In the genomic region with DNA sequence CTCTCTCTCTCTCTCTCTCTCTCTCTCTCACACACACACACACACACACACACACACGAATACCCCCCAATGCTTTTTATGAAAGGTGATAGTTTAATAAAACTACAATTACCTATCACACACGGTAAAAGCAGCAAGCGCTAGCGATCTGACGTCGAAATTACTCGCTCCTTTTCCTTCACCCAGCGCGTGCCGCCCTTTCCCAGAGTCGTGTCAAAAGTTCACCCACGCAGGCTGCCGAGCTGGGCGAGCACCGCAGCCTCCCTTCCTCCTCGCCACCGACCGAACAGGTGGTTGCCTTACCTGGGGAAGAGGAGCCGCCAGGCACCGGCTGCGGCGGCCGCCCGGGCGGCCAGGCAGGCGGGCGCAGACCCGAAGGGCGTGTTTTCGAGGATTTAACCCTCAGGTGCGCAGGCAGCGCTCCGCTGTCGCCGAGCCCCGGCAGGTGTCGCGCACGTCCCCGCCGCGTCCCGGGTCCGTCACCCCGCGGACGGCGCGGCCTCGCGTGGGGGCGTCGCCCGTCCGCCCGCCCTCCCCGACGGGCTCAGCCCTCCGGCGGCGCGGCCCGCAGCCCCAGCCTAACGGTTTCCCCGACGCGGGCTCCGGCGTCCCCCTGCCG, we compare ENCODE assay signal across 8 mouse cellular contexts. TPM values are rescaled to one million over a fixed set of nuclear protein-coding genes. Genes with fewer than 3 reads are reported as not detected.
DNase-seq lines count a peak whose midpoint lies in the region; ATAC-seq and TF ChIP-seq lines count a peak whose summit lies in the region.

No protein-coding gene starts in this region.

- peak overlapping the region; percentile 60 for H3ac ChIP-seq in myocyte (ENCODE audit: control insufficient read depth, insufficient read length)

- TF ChIP-seq EP300 in CH12.LX (IDR thresholded peaks at IDR 0.05; ENCODE audit: low read length) = no peak

- intact Hi-C loops in heart, postnatal 36 days (cut with DNase I) = loop anchor here (2.0 to 5.0 kb wide), 2 partner anchors 42 to 106 kb away; no protein-coding TSS in a partner anchor

- peak overlapping the region; percentile 95 for H3K9ac ChIP-seq in heart, embryonic 11.5 days (ENCODE audit: low read depth, low read length)
- H3K9ac ChIP-seq in CH12.LX (ENCODE audit: insufficient read depth, low read depth) = peak overlapping the region; percentile 99
- peak overlapping the region; percentile 98 for H3K9ac ChIP-seq in hindbrain, embryonic 14.5 days
- peak overlapping the region; percentile 96 for H3K9ac ChIP-seq in liver, adult 2 months (ENCODE audit: low read depth, low read length)

- no peak for DNase-seq in heart, postnatal 36 days
- peak; percentile 27 for DNase-seq in CH12.LX (ENCODE audit: extremely low read depth)
- DNase-seq in c-Kit-positive CD71-positive TER-119-positive erythroid progenitor cells, embryonic 14.5 days (ENCODE audit: low spot score) = peak; percentile 24
- DNase-seq in hindbrain, embryonic 14.5 days (ENCODE audit: low spot score) = no peak
- peak; percentile 50 for DNase-seq in liver, adult 2 months (ENCODE audit: extremely low read depth, low read depth, low spot score)
- DNase-seq in thymus, postnatal 25 days = peak; percentile 81

- TF ChIP-seq RAD21 in CH12.LX (IDR thresholded peaks at IDR 0.05; ENCODE audit: low read depth, low read length) = peak; percentile 20

- in situ Hi-C loops in CH12.LX (cut with MboI; ENCODE audit: low pct_ligation_motif_present, low pct_unique_long_range_greater_than_20kb, low sequenced_read_pairs) = loop anchor here (5.0 to 10.0 kb wide), 2 partner anchors 96 to 163 kb away; no protein-coding TSS in a partner anchor

- dilution Hi-C loops in CH12.LX (cut with MboI; ENCODE audit: extremely low pct_ligation_motif_present, extremely low pct_unique_long_range_greater_than_20kb, low sequenced_read_pairs) = no loop called here

- under 1% methylated on average over 69 of the region's 70 CpGs for WGBS in heart, embryonic 11.5 days (ENCODE audit: insufficient replicate concordance)
- under 1% methylated on average over 54 of the region's 70 CpGs for WGBS in hindbrain, embryonic 14.5 days
- WGBS in liver, adult 2 months = under 1% methylated on average over 65 of the region's 70 CpGs

- H3K4me2 ChIP-seq in heart, embryonic 11.5 days = peak overlapping the region; percentile 81
- H3K4me2 ChIP-seq in CH12.LX (ENCODE audit: insufficient read depth, low read depth, poor library complexity, severe bottlenecking) (no peak overlapping the region), myocyte (ENCODE audit: low read depth) (peak overlapping the region; percentile 87)
- peak overlapping the region; percentile 72 for H3K4me2 ChIP-seq in hindbrain, embryonic 14.5 days (replicated peaks)

- TF ChIP-seq POLR2A in CH12.LX (IDR thresholded peaks at IDR 0.05; ENCODE audit: low read depth, low read length) (no peak), myocyte (IDR thresholded peaks at IDR 0.05; ENCODE audit: insufficient read length, low read depth) (peak; percentile 17)
- TF ChIP-seq POLR2A in liver, adult 2 months (IDR thresholded peaks at IDR 0.05; ENCODE audit: extremely low read depth, insufficient read depth, low read length) = no peak

- H3K79me2 ChIP-seq in CH12.LX (replicated peaks; ENCODE audit: control insufficient read depth, extremely low read depth, insufficient read depth, poor library complexity, severe bottlenecking) (peaks cover 31% of the 10 kb centered on the region), myocyte (ENCODE audit: control insufficient read depth, insufficient read depth) (peaks cover 50% of the 10 kb centered on the region)
- H3K79me2 ChIP-seq in liver, adult 2 months (ENCODE audit: control insufficient read depth, insufficient read depth, low read length) = peaks cover 10% of the 10 kb centered on the region; the same call in 1 of the 2 replicates

- ATAC-seq in heart, embryonic 11.5 days (replicated peaks; ENCODE audit: insufficient number of reproducible peaks, low FRiP score, low TSS enrichment) = peak; percentile 76
- peak; percentile 71; the same call in 1 of the 2 replicates for ATAC-seq in hindbrain, embryonic 14.5 days (ENCODE audit: low FRiP score)

- peak in 1 of 2 experiments; percentile 25; a peak in 1 of 4 replicates for TF ChIP-seq CTCF in CH12.LX (conservative IDR thresholded peaks at IDR 0.05 in 1 of 2, IDR thresholded peaks at IDR 0.05 in 1 of 2; ENCODE audit: low read depth in 2 of 2, low read length in 2 of 2)
- TF ChIP-seq CTCF in liver, adult 2 months (IDR thresholded peaks at IDR 0.05; ENCODE audit: low read depth, low read length) = peak; percentile 23; the same call in 1 of the 2 replicates

- no peaks in the 10 kb centered on the region for H3K9me3 ChIP-seq in heart, embryonic 11.5 days (replicated peaks; ENCODE audit: control insufficient read depth, low read length)
- H3K9me3 ChIP-seq in CH12.LX (replicated peaks; ENCODE audit: low read length) = no peaks in the 10 kb centered on the region
- no peaks in the 10 kb centered on the region for H3K9me3 ChIP-seq in hindbrain, embryonic 14.5 days (ENCODE audit: control insufficient read depth, low read length)

- H3K4me1 ChIP-seq in heart, embryonic 11.5 days (ENCODE audit: control insufficient read depth, insufficient read depth, low read length) = peaks cover 2% of the 10 kb centered on the region; the same call in 1 of the 2 replicates
- H3K4me1 ChIP-seq in CH12.LX (ENCODE audit: control insufficient read depth in 1 of 2, insufficient read depth in 2 of 2) = peaks cover 6 to 39% of the 10 kb centered on the region in 2 experiments; a peak in 3 of 4 replicates
- H3K4me1 ChIP-seq in hindbrain, embryonic 14.5 days (replicated peaks; ENCODE audit: control insufficient read depth, insufficient read depth, low read length) = peaks cover 12% of the 10 kb centered on the region
- peaks cover 4% of the 10 kb centered on the region; the same call in 1 of the 2 replicates for H3K4me1 ChIP-seq in liver, adult 2 months (ENCODE audit: control insufficient read depth, insufficient read depth, low read length)

- H3K4me3 ChIP-seq in heart, embryonic 11.5 days (ENCODE audit: low read depth, low read length) = peak overlapping the region; percentile 93
- H3K4me3 ChIP-seq in CH12.LX (replicated peaks in 1 of 3; ENCODE audit: low read depth in 2 of 3, low read length in 2 of 3, poor library complexity in 1 of 3) (peak overlapping the region; percentile 82 to 88 (median 85)), myocyte (peak overlapping the region; percentile 82)
- peak overlapping the region; percentile 94 for H3K4me3 ChIP-seq in hindbrain, embryonic 14.5 days (replicated peaks; ENCODE audit: low read length)
- peak overlapping the region; percentile 70 for H3K4me3 ChIP-seq in liver, adult 2 months (ENCODE audit: insufficient read depth, low read depth, low read length)

- no peaks in the 10 kb centered on the region for H3K36me3 ChIP-seq in heart, embryonic 11.5 days (ENCODE audit: control insufficient read depth, insufficient read depth, low read length)
- H3K36me3 ChIP-seq in CH12.LX (replicated peaks in 1 of 2; ENCODE audit: control insufficient read depth in 1 of 2, insufficient read depth in 1 of 2, low read length in 1 of 2) (no peaks in the 10 kb centered on the region), myocyte (ENCODE audit: control insufficient read depth, insufficient read depth) (no peaks in the 10 kb centered on the region)
- H3K36me3 ChIP-seq in hindbrain, embryonic 14.5 days (replicated peaks; ENCODE audit: control insufficient read depth, insufficient read depth) = no peaks in the 10 kb centered on the region
- H3K36me3 ChIP-seq in liver, adult 2 months (ENCODE audit: control insufficient read depth, insufficient read depth, low read length) = no peaks in the 10 kb centered on the region

- peak overlapping the region; percentile 79 for H3K27ac ChIP-seq in heart, embryonic 11.5 days (ENCODE audit: low read depth, low read length)
- peak overlapping the region; percentile 95 for H3K27ac ChIP-seq in CH12.LX (ENCODE audit: insufficient read depth, low read depth)
- peak overlapping the region; percentile 92 for H3K27ac ChIP-seq in hindbrain, embryonic 14.5 days
- peak overlapping the region; percentile 89 for H3K27ac ChIP-seq in liver, adult 2 months (replicated peaks; ENCODE audit: insufficient read depth, low read depth, low read length)

- H3K27me3 ChIP-seq in heart, embryonic 11.5 days (ENCODE audit: control insufficient read depth, insufficient read depth, low read length) = no peaks in the 10 kb centered on the region
- H3K27me3 ChIP-seq in CH12.LX (replicated peaks) (no peaks in the 10 kb centered on the region), myocyte (ENCODE audit: control insufficient read depth, insufficient read depth, insufficient read length) (no peaks in the 10 kb centered on the region)
- 0 out of 2 replicates have a peak, but pooled peaks cover 7% of the 10 kb centered on the region for H3K27me3 ChIP-seq in hindbrain, embryonic 14.5 days (ENCODE audit: control insufficient read depth, insufficient read depth, low read length)
- no peaks in the 10 kb centered on the region for H3K27me3 ChIP-seq in liver, adult 2 months (ENCODE audit: control insufficient read depth, insufficient read depth, low read length)

TF ChIP-seq in CH12.LX, 34 proteins besides CTCF, POLR2A, EP300 and RAD21 (continues in another document):
- TF ChIP-seq JUN (IDR thresholded peaks at IDR 0.05; ENCODE audit: insufficient read depth, low read depth, low read length) (no peak), USF1 (IDR thresholded peaks at IDR 0.05; ENCODE audit: low read depth, low read length) (no peak), MAZ (IDR thresholded peaks at IDR 0.05; ENCODE audit: low read depth, low read length) (no peak), MYC (IDR thresholded peaks at IDR 0.05; ENCODE audit: low read depth, low read length) (no peak), TBP (conservative IDR thresholded peaks at IDR 0.05; ENCODE audit: low read depth, low read length) (no peak)

TF ChIP-seq in myocyte, 11 proteins besides CTCF, POLR2A, EP300 and RAD21:
- TF ChIP-seq TCF3 (IDR thresholded peaks at IDR 0.05; ENCODE audit: insufficient read length, low read depth) (peak; percentile 7), MYOD1 (IDR thresholded peaks at IDR 0.05; ENCODE audit: control insufficient read depth in 1 of 3, insufficient read length in 2 of 3, low read depth in 2 of 3) (peak in 1 of 3 experiments; percentile 25), POLR2AphosphoS2 (IDR thresholded peaks at IDR 0.05; ENCODE audit: insufficient read length, low read depth) (peak; percentile 43), TCF12 (IDR thresholded peaks at IDR 0.05; ENCODE audit: insufficient read depth, poor library complexity, severe bottlenecking) (no peak)

RNA-seq across cellular contexts. Expression of a gene that starts 0.6 kb away (rescaled TPM):
- 23.2 and 23.4 TPM in 2 replicates for polyA plus RNA-seq in heart, embryonic 11.5 days (2014; fragmentation: Nextera tagmentation; extraction: Ambion mirVana)
- total RNA-seq in heart, postnatal 36 days (2021) = 10 to 100 TPM; 13.9 to 15.2 TPM
- total RNA-seq in CH12.LX (2012; rRNA removed) = 35.4 and 48.6 TPM in 2 replicates
- total RNA-seq in CH12.LX (2014; rRNA removed) = 40.0 and 40.5 TPM in 2 replicates
- 32.4 and 35.4 TPM in 2 replicates for polyA plus RNA-seq in CH12.LX (2012; ENCODE audit: insufficient read length, low read depth)
- polyA plus RNA-seq in hindbrain, embryonic 14.5 days (2014; fragmentation: Nextera tagmentation; extraction: Ambion mirVana) = 46.6 and 51.6 TPM in 2 replicates
- total RNA-seq in liver, adult 2 months (2014; rRNA removed) = 36.9 and 40.6 TPM in 2 replicates
- 25.5 and 27.9 TPM in 2 replicates for polyA plus RNA-seq in liver, adult 2 months (2012; rRNA removed)
- 7.2 TPM for polyA plus RNA-seq in myocyte (2012; fragmentation: generic; extraction: Trizol)

Comparison
In these comparisons a context has a peak if more than half of its experiments do, and no peak if none do; other contexts are left out.
1. DNase-seq: peak in CH12.LX (single experiment), c-Kit-positive CD71-positive TER-119-positive erythroid progenitor cells, embryonic 14.5 days (single experiment), liver, adult 2 months (single experiment) and thymus, postnatal 25 days (single experiment); none in heart, postnatal 36 days (0 of 2) and hindbrain, embryonic 14.5 days (single experiment).
2. Peak in every context shown above with its lines, with median percentiles within 50 percentile points of each other: H3K27ac ChIP-seq, H3K4me3 ChIP-seq and H3K9ac ChIP-seq.